Mouse (Mus musculus) brown adipose tissue, adult 24 weeks (tissue): ENCODE data around the gene Trub2. TPM values are rescaled to one million over a fixed set of nuclear protein-coding genes. Genes with fewer than 3 reads are reported as not detected.

Experiments
- H3K27ac ChIP-seq: fragments of 200-500 bp; replicated peaks from 2 replicates; pipeline ENCODE4 v1.5.1; 2012; ENCODE audit warnings: low read depth, mild to moderate bottlenecking, low read length
- H3K4me1 ChIP-seq: fragments of 200-500 bp; 2 replicates; pipeline ENCODE4 v1.6.1; 2012; ENCODE audit warnings: low read length, mixed read lengths; ENCODE audit not compliant: control insufficient read depth, insufficient read depth, insufficient read length
- H3K4me3 ChIP-seq: fragments of 200-500 bp; 2 replicates; pipeline ENCODE4 v1.5.1; 2012; ENCODE audit warnings: low read depth, mild to moderate bottlenecking, low read length, moderate library complexity; ENCODE audit not compliant: insufficient read depth
- polyA plus RNA-seq: library from polyadenylated mRNA; stranded (reverse); fragments of >200 nt; gene quantifications from 2 replicates; pipeline ENCODE4 v1.2.4, GENCODE M21; 2012; ENCODE audit not compliant: missing spikeins, insufficient read depth, insufficient read length

The Trub2 gene
- polyA plus RNA-seq, 1 experiment = 18.0 TPM

- no peak overlapping the region for H3K4me3 ChIP-seq
- no peak overlapping the region for H3K27ac ChIP-seq
- H3K4me1 ChIP-seq = no peaks in the 10 kb centered on the region
These were observed 39.8 kb downstream of the Trub2 start for GRCm38 (mm10) chr2:29748499-29748898.

GRCm38 (mm10) chr2:29747852-29748251 lies 40.5 kb downstream of the Trub2 start:
- Histone ChIP-seq H3K4me3 (no peak overlapping the region), H3K4me1 (no peaks in the 10 kb centered on the region)

GRCm38 (mm10) chr2:29747188-29747782 lies 41.0 kb downstream of the Trub2 start:
- no peaks in the 10 kb centered on the region for H3K4me1 ChIP-seq
- peak overlapping the region; percentile 19 for H3K4me3 ChIP-seq
- no peak overlapping the region for H3K27ac ChIP-seq

More at GRCm38 (mm10) chr2:29747852-29748251, 40.5 kb downstream of the Trub2 start:
- no peak overlapping the region for H3K27ac ChIP-seq

GRCm38 (mm10) chr2:29744256-29744655 lies 44.0 kb downstream of the Trub2 start:
- Histone ChIP-seq H3K27ac (no peak overlapping the region), H3K4me1 (no peaks in the 10 kb centered on the region), H3K4me3 (no peak overlapping the region)

GRCm38 (mm10) chr2:29741207-29741606 lies 47.1 kb downstream of the Trub2 start:
- Histone ChIP-seq H3K4me1 (no peaks in the 10 kb centered on the region), H3K27ac (no peak overlapping the region), H3K4me3 (no peak overlapping the region)

GRCm38 (mm10) chr2:29739368-29739767 lies 48.9 kb downstream of the Trub2 start:
- Histone ChIP-seq H3K4me1 (no peaks in the 10 kb centered on the region), H3K4me3 (no peak overlapping the region), H3K27ac (no peak overlapping the region)

GRCm38 (mm10) chr2:29738799-29739198 lies 49.5 kb downstream of the Trub2 start:
- Histone ChIP-seq H3K4me1 (no peaks in the 10 kb centered on the region), H3K4me3 (no peak overlapping the region), H3K27ac (no peak overlapping the region)

- H3K4me1 ChIP-seq = no peaks in the 10 kb centered on the region
- no peak overlapping the region for H3K4me3 ChIP-seq
- H3K27ac ChIP-seq = no peak overlapping the region
These were observed 50.9 kb downstream of the Trub2 start for GRCm38 (mm10) chr2:29737209-29737925.

GRCm38 (mm10) chr2:29735708-29736107 lies 52.6 kb downstream of the Trub2 start:
- Histone ChIP-seq H3K4me3 (no peak overlapping the region), H3K27ac (no peak overlapping the region), H3K4me1 (no peaks in the 10 kb centered on the region)

- no peak overlapping the region for H3K4me3 ChIP-seq
- H3K4me1 ChIP-seq = no peaks in the 10 kb centered on the region
- no peak overlapping the region for H3K27ac ChIP-seq
These were observed 55.0 kb downstream of the Trub2 start for GRCm38 (mm10) chr2:29733348-29733747.

- H3K4me3 ChIP-seq = no peak overlapping the region
- no peaks in the 10 kb centered on the region; the same call in 1 of the 2 replicates for H3K4me1 ChIP-seq
- no peak overlapping the region for H3K27ac ChIP-seq
These were observed 55.7 kb downstream of the Trub2 start for GRCm38 (mm10) chr2:29732559-29732958.

- Histone ChIP-seq H3K4me3 (no peak overlapping the region), H3K4me1 (no peaks in the 10 kb centered on the region; the same call in 1 of the 2 replicates), H3K27ac (no peak overlapping the region)
These were observed 56.8 kb downstream of the Trub2 start for GRCm38 (mm10) chr2:29731545-29731944.

GRCm38 (mm10) chr2:29729500-29729899 lies 58.8 kb downstream of the Trub2 start:
- H3K4me3 ChIP-seq = no peak overlapping the region
- H3K27ac ChIP-seq = no peak overlapping the region

GRCm38 (mm10) chr2:29724664-29725365 lies 63.5 kb downstream of the Trub2 start:
- H3K4me1 ChIP-seq = peaks cover 6% of the 10 kb centered on the region; the same call in 1 of the 2 replicates
- no peak overlapping the region for H3K27ac ChIP-seq
- no peak overlapping the region for H3K4me3 ChIP-seq

More at GRCm38 (mm10) chr2:29729500-29729899, 58.8 kb downstream of the Trub2 start:
- no peaks in the 10 kb centered on the region; the same call in 1 of the 2 replicates for H3K4me1 ChIP-seq

GRCm38 (mm10) chr2:29723132-29723531 lies 65.2 kb downstream of the Trub2 start:
- Histone ChIP-seq H3K27ac (no peak overlapping the region), H3K4me3 (no peak overlapping the region), H3K4me1 (peaks cover 6% of the 10 kb centered on the region; the same call in 1 of the 2 replicates)
